Mouse (Mus musculus) brain, embryonic 14.5 days (tissue): ENCODE measurements around the gene Trpm8. TPM values are rescaled to one million over a fixed set of nuclear protein-coding genes. Genes with fewer than 3 reads are reported as not detected.

Source experiments
- DNase-seq: peaks from one replicate; pipeline ENCODE4 v3.0.0-alpha.2; 2011; ENCODE audit warnings: low read depth
- CTCF ChIP-seq: fragments of 200-500 bp; IDR thresholded peaks from 2 replicates; pipeline ENCODE4 v1.5.1; 2012; ENCODE audit warnings: inconsistent platforms, mild to moderate bottlenecking, moderate library complexity, borderline replicate concordance; ENCODE audit not compliant: insufficient read depth, insufficient read length; ENCODE audit errors: extremely low read depth
- POLR2A ChIP-seq: fragments of 200-500 bp; IDR thresholded peaks from 2 replicates; pipeline ENCODE4 v1.6.1; 2012; ENCODE audit warnings: mild to moderate bottlenecking, inconsistent platforms, borderline replicate concordance; ENCODE audit not compliant: poor library complexity, insufficient read depth, insufficient read length, severe bottlenecking; ENCODE audit errors: extremely low read depth
- polyA plus RNA-seq: library from polyadenylated mRNA; depleted of rRNA; stranded (reverse); fragments of >200 nt; gene quantifications from 2 replicates; pipeline ENCODE4 v1.2.3, GENCODE M21; 2012

Gene Trpm8
- polyA plus RNA-seq, 1 experiment: 0.10 TPM

DNA sequence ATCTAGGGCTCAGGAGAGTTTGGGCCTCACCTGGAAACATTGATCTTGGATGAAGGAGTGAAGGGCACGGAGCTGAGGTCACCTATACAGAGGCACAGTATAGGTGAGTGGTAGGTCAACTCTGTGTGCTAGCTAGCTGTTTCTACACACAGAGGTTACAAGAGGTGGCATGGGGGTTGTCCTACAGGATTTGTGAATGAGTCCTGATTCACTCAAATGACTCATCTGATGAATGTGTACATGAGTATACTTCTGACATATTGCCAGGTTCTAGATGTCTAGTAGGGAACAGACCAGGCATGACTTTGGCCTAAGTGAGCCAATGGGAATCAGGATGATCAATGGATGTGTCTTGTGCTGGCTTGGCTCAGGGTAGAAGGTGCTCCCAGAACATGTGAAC is 39.8 kb downstream of the Trpm8 start:
- DNase-seq: no peak
- TF ChIP-seq POLR2A: no peak
- TF ChIP-seq CTCF: no peak

DNA sequence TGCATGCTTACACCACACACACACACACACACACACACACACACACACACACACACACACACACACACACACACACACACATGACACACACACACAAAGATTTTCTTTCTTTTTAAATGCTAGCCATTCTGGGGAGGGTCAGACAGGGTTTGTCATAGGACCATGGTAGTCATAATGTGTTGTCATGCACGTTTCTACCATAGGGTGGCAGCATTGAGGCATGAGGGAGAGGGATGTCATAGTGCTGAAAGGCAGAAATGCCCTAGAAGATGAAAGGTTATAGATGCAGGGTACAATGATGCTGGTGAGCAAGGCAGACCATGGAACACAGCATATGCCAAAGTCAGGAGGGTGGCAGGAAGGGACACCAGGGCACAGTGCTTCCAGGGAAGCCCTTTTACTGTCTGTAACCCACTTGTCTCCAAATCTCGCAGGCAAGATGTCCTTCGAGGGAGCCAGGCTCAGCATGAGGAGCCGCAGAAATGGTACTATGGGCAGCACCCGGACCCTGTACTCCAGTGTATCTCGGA is 41.1 kb downstream of the Trpm8 start:
- peak; percentile 59 for DNase-seq
- peak; percentile 68; the same call in 1 of the 2 replicates for TF ChIP-seq CTCF
- TF ChIP-seq POLR2A: no peak

DNA sequence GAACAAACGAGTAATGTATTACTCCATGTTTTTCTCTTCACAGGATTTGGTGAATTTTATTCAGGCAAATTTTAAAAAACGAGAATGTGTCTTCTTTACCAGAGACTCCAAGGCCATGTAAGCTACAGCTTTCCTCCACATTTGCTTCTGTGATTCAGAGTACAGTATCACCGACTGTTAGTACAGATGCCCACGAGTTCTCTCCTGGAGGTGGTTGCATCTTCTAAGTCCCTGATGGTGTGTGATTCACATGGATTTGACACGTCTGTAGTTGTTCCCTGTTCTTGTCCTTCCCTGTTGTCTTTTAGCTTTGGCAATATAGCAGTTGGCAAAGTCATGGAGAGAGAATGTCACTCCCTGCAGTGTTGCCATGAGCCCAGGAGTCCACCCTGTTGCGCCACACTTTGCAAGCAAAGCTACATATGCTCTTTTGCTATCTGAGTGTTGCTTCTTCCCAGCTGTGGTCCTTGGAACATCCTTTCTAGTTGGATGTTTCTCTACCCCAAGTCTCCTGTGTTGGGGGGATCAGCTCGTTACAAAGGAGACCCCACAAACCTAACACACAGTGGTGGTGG is 43.4 kb downstream of the Trpm8 start:
- TF ChIP-seq CTCF (no peak), POLR2A (no peak)
- DNase-seq: no peak

DNA sequence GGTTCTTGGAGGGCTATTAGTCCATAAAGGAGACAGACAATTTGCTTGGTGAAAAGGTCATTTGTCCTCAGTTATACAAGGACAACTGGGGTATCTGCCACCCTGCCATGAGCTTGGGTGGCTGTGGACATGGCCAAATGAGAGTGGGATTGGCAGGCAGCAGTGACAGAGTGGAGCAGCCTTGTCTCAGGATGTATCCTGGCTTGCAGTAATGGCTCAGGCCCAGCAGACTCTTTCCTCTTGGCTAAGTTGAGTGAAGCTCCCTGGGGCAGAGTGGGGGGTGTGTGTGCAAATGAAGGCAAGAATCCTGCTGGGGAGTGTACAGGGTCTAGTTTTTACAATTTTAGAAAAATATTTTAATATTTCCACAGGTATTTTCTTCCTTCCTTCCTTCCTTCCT is 44.7 kb downstream of the Trpm8 start:
- DNase-seq: peak; percentile 3
- TF ChIP-seq POLR2A: no peak

DNA sequence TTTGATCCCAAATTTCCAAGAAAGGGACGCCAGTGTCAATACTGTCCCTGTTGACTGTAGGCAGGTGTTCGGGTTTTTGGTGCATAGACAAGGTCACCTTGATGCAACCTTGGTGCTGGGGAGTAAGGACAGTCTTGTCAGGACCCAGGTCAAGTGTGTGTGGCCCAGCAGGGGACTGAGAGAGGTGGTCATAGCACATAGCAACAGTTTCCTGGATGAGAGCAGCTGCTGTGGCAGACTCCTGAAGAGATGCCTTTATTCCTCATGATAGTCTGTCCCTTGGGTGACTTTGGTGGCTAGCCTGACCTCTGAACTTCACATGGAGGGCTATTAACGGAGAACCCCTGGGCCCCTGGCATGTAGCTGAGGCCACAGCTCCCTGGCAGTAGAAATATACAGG is 45.6 kb downstream of the Trpm8 start:
- TF ChIP-seq POLR2A: no peak
- no peak for TF ChIP-seq CTCF
- no peak for DNase-seq

DNA sequence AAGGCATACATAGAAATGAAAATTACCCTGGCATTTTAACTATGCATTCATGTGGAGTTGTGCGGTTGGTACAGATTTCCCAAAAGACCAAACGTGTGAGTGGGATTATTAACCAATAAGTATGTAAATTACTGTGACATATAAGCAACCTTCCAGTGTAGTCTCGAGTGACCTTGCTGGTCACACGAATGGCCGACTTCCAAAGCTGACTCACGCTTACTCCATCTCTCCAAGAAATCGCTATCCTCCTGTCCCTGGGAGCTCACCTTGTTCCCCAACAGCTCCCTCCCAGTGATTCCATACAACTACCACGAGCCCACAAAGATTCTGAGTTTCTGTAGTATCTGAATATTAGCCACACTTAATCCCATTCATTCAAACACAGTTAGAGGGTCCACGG is 62.0 kb downstream of the Trpm8 start:
- TF ChIP-seq CTCF (no peak), POLR2A (no peak)
- DNase-seq: peak; percentile 24

DNA sequence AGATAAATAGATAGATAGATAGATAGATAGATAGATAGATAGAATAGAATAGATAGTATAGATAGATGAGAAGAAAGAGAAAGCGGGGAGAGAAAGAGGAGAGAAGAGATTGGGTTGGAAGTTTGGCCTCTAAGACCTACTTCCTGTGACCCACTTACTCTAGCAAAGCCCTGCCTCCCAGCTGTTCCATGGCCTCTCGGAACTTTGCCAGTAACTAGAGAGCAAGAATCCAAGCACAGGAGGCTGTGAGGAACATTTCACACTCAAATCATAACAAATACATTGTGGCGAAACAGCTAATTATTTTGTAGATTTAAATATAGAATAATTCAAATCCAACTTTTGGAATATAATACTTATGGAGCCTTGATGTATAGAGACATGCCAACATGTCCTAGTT is 65.2 kb downstream of the Trpm8 start:
- DNase-seq: no peak
- no peak for TF ChIP-seq POLR2A
- no peak for TF ChIP-seq CTCF

DNA sequence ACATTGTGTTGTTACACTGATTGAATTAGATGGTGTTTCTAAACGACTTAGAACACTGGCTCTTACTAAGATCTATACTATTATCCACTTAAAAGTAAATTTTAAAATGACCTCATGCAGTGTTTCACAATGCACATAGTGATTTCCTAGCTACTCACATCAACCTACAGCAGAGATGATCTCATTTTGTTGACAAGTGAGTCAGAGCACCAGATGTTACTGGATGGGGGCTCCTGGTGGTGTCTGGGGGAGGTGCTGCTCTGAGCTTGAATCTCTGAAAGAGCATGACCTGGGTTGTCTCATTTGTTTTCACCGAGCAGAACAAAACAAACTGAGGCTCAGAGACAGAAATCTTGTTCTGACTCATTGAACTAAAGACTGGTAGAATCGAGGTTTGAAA is 68.1 kb downstream of the Trpm8 start:
- no peak for DNase-seq
- TF ChIP-seq CTCF (no peak), POLR2A (no peak)

DNA sequence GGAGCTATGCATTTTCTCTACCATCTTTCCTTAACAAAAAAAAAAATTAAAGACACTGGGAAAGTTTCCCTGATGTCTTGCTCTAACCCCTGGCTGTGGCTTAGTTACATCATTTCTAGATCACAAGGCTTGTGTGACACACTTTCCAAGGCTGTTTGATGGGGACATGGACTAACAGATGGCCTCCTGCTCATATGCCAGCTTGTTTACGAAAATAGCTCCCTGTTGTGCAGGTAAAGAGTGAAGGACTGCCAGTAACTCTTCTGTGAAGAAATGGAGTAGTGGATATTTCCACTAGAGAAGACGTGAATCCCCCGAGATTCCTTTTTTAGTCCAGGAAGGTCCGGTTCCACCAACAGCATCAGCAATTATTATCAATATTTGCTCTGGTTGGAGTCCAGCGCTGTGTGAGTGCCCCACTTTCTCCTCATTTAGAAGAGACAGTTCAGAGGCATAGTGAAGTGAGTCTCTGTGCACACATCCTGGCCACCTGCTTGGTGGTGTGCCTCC is 71.1 kb downstream of the Trpm8 start:
- TF ChIP-seq POLR2A (no peak), CTCF (no peak)
- no peak for DNase-seq

DNA sequence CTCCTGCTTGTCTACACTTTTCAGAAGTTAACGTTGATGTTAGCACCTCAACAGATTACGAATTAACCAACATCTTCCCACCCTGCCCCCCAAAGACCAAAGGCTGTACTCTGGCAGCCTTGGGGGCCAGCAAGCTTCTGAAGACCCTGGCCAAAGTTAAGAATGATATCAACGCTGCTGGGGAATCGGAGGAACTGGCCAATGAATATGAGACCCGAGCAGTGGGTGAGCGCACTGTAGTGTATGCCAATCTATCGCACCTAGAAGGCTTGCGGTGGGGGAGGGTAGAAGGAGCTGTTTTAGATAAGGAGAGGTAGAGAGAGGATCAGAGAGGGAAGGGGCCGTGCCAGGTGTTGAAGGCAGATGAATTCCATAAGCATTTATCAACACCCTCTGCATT is 73.3 kb downstream of the Trpm8 start:
- no peak for DNase-seq
- TF ChIP-seq POLR2A (no peak), CTCF (no peak)

DNA sequence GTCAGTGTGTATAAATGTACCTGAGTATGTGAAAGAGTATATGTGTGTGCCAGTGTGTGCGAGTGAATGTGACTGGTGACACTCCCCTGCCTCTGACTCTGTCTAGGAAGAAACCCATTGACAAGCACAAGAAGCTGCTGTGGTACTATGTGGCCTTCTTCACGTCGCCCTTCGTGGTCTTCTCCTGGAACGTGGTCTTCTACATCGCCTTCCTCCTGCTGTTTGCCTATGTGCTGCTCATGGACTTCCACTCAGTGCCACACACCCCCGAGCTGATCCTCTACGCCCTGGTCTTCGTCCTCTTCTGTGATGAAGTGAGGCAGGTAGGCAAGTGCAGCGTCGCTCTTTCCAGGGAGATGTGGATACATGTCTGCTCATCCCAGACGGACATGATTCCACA is 77.6 kb downstream of the Trpm8 start:
- TF ChIP-seq CTCF (no peak), POLR2A (no peak)
- no peak for DNase-seq

DNA sequence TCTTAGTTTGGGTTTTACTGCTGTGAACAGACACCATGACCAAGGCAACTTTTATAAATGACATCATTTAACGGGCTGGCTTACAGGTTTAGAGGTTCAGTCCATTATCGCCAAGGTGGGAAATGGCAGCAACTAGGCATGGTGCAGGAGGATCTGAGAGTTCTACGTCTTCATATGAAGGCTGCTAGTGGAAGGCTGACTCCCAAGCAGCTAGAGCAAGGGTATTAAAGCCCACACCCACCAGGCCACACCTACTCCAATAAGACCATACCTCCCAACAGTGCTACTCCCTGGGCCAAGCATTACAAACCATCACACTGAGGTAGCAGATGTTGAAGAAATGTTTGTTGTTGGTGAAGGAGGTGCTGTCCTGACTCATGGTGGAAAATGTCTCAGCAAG is 78.2 kb downstream of the Trpm8 start:
- no peak for TF ChIP-seq CTCF
- TF ChIP-seq POLR2A: no peak
- no peak for DNase-seq

DNA sequence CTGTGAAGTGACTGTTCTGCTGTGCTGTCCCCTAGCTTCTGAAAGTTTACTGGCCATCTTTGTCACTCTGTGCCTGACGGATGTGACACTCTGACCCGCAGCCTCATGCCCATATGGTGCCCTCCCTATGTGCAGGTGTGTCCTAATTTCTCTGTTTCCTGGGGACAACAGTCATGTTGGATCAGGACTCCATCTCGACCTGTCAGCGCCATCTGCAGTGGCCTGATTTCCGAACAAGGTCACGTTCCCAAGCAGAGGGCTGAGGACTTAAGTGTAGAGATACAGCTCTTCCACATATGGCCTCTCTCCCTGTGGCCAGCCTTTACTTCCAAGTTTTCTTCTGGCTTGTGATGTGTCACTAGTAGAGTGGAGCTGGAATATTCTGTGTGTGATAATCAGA is 79.2 kb downstream of the Trpm8 start:
- no peak for TF ChIP-seq POLR2A
- no peak for TF ChIP-seq CTCF
- DNase-seq: no peak
